Mouse (Mus musculus): Measurements from ENCODE around the gene Aoc2. TPM values are rescaled to one million over a fixed set of nuclear protein-coding genes. Genes with fewer than 3 reads are reported as not detected.
A peak's percentile ranks its signal among the peaks of the same experiment; 100 is the strongest.

The Aoc2 gene
- polyA plus RNA-seq, 1 experiment: 1.2 TPM

- Histone ChIP-seq H3K36me3 (ENCODE audit: control insufficient read depth, insufficient read depth) (peaks cover 10% of the 10 kb centered on the region), H3K79me2 (ENCODE audit: control insufficient read depth, insufficient read depth) (no peaks in the 10 kb centered on the region), H3K4me2 (ENCODE audit: low read depth) (no peak overlapping the region), H3K27me3 (ENCODE audit: control insufficient read depth, insufficient read depth, insufficient read length) (no peaks in the 10 kb centered on the region), H3K4me3 (no peak overlapping the region), H3ac (ENCODE audit: control insufficient read depth, insufficient read length) (no peak overlapping the region)
- TF ChIP-seq TCF12 (IDR thresholded peaks at IDR 0.05; ENCODE audit: insufficient read depth, poor library complexity, severe bottlenecking): no peak
- no peak for TF ChIP-seq POLR2A (IDR thresholded peaks at IDR 0.05; ENCODE audit: insufficient read length, low read depth)
- no peak for TF ChIP-seq USF1 (IDR thresholded peaks at IDR 0.05; ENCODE audit: low read depth)
- TF ChIP-seq CEBPB (IDR thresholded peaks at IDR 0.05; ENCODE audit: insufficient read depth, poor library complexity, severe bottlenecking): no peak
- no peak for TF ChIP-seq POLR2AphosphoS2 (IDR thresholded peaks at IDR 0.05; ENCODE audit: insufficient read length, low read depth)
- TF ChIP-seq TCF3 (IDR thresholded peaks at IDR 0.05; ENCODE audit: insufficient read length, low read depth): no peak
- TF ChIP-seq REST (IDR thresholded peaks at IDR 0.05; ENCODE audit: insufficient read depth, insufficient read length): no peak
- TF ChIP-seq MAX (IDR thresholded peaks at IDR 0.05; ENCODE audit: low read depth): no peak
- no peak for TF ChIP-seq E2F4 (IDR thresholded peaks at IDR 0.05; ENCODE audit: insufficient read depth)
- no peak for TF ChIP-seq SRF (IDR thresholded peaks at IDR 0.05; ENCODE audit: control insufficient read depth, insufficient read length, low read depth)
- TF ChIP-seq MYOD1 (IDR thresholded peaks at IDR 0.05; ENCODE audit: control insufficient read depth in 1 of 3, insufficient read length in 2 of 3, low read depth in 2 of 3): no peak
- TF ChIP-seq MYOG (IDR thresholded peaks at IDR 0.05; ENCODE audit: control insufficient read depth in 1 of 3, insufficient read depth in 1 of 3, insufficient read length in 2 of 3, low read depth in 2 of 3): no peak
Observed at GRCm38 (mm10) chr11:101283805-101284204, 41.1 kb upstream of the Aoc2 start.

GRCm38 (mm10) chr11:101287306-101287705 is 37.6 kb upstream of the Aoc2 start:
- no peak overlapping the region for H3K4me3 ChIP-seq
- no peak overlapping the region for H3ac ChIP-seq (ENCODE audit: control insufficient read depth, insufficient read length)
- TF ChIP-seq MAX (IDR thresholded peaks at IDR 0.05; ENCODE audit: low read depth) (no peak), CEBPB (IDR thresholded peaks at IDR 0.05; ENCODE audit: insufficient read depth, poor library complexity, severe bottlenecking) (peak; percentile 88), POLR2AphosphoS2 (IDR thresholded peaks at IDR 0.05; ENCODE audit: insufficient read length, low read depth) (no peak)
- no peak overlapping the region for H3K4me2 ChIP-seq (ENCODE audit: low read depth)
- H3K27me3 ChIP-seq (ENCODE audit: control insufficient read depth, insufficient read depth, insufficient read length): no peaks in the 10 kb centered on the region
- peaks cover 28% of the 10 kb centered on the region for H3K36me3 ChIP-seq (ENCODE audit: control insufficient read depth, insufficient read depth)
- no peaks in the 10 kb centered on the region for H3K79me2 ChIP-seq (ENCODE audit: control insufficient read depth, insufficient read depth)

GRCm38 (mm10) chr11:101291231-101291630 is 33.6 kb upstream of the Aoc2 start:
- Histone ChIP-seq H3K36me3 (ENCODE audit: control insufficient read depth, insufficient read depth) (peaks cover 58% of the 10 kb centered on the region), H3ac (ENCODE audit: control insufficient read depth, insufficient read length) (no peak overlapping the region), H3K79me2 (ENCODE audit: control insufficient read depth, insufficient read depth) (no peaks in the 10 kb centered on the region), H3K27me3 (ENCODE audit: control insufficient read depth, insufficient read depth, insufficient read length) (no peaks in the 10 kb centered on the region), H3K4me2 (ENCODE audit: low read depth) (no peak overlapping the region), H3K4me3 (no peak overlapping the region)
- no peak for TF ChIP-seq POLR2A (IDR thresholded peaks at IDR 0.05; ENCODE audit: insufficient read length, low read depth)
- no peak for TF ChIP-seq MAX (IDR thresholded peaks at IDR 0.05; ENCODE audit: low read depth)
- no peak for TF ChIP-seq E2F4 (IDR thresholded peaks at IDR 0.05; ENCODE audit: insufficient read depth)
- TF ChIP-seq TCF12 (IDR thresholded peaks at IDR 0.05; ENCODE audit: insufficient read depth, poor library complexity, severe bottlenecking): no peak
- TF ChIP-seq MYOG (IDR thresholded peaks at IDR 0.05; ENCODE audit: control insufficient read depth in 1 of 3, insufficient read depth in 1 of 3, insufficient read length in 2 of 3, low read depth in 2 of 3): no peak

GRCm38 (mm10) chr11:101295191-101295590 is 29.7 kb upstream of the Aoc2 start:
- H3ac ChIP-seq (ENCODE audit: control insufficient read depth, insufficient read length): no peak overlapping the region
- H3K4me2 ChIP-seq (ENCODE audit: low read depth): no peak overlapping the region
- no peak for TF ChIP-seq MYOD1 (IDR thresholded peaks at IDR 0.05; ENCODE audit: control insufficient read depth in 1 of 3, insufficient read length in 2 of 3, low read depth in 2 of 3)
- no peak for TF ChIP-seq E2F4 (IDR thresholded peaks at IDR 0.05; ENCODE audit: insufficient read depth)
- TF ChIP-seq POLR2A (IDR thresholded peaks at IDR 0.05; ENCODE audit: insufficient read length, low read depth): no peak
- no peak for TF ChIP-seq POLR2AphosphoS2 (IDR thresholded peaks at IDR 0.05; ENCODE audit: insufficient read length, low read depth)
- TF ChIP-seq TCF12 (IDR thresholded peaks at IDR 0.05; ENCODE audit: insufficient read depth, poor library complexity, severe bottlenecking): no peak
- TF ChIP-seq CEBPB (IDR thresholded peaks at IDR 0.05; ENCODE audit: insufficient read depth, poor library complexity, severe bottlenecking): no peak
- TF ChIP-seq SRF (IDR thresholded peaks at IDR 0.05; ENCODE audit: control insufficient read depth, insufficient read length, low read depth): no peak
- no peak for TF ChIP-seq MYOG (IDR thresholded peaks at IDR 0.05; ENCODE audit: control insufficient read depth in 1 of 3, insufficient read depth in 1 of 3, insufficient read length in 2 of 3, low read depth in 2 of 3)
- TF ChIP-seq REST (IDR thresholded peaks at IDR 0.05; ENCODE audit: insufficient read depth, insufficient read length): no peak
- TF ChIP-seq TCF3 (IDR thresholded peaks at IDR 0.05; ENCODE audit: insufficient read length, low read depth): no peak
- no peak for TF ChIP-seq USF1 (IDR thresholded peaks at IDR 0.05; ENCODE audit: low read depth)
- TF ChIP-seq MAX (IDR thresholded peaks at IDR 0.05; ENCODE audit: low read depth): no peak
- peaks cover 28% of the 10 kb centered on the region for H3K79me2 ChIP-seq (ENCODE audit: control insufficient read depth, insufficient read depth)
- H3K4me3 ChIP-seq: no peak overlapping the region
- H3K27me3 ChIP-seq (ENCODE audit: control insufficient read depth, insufficient read depth, insufficient read length): no peaks in the 10 kb centered on the region
- peaks cover 52% of the 10 kb centered on the region for H3K36me3 ChIP-seq (ENCODE audit: control insufficient read depth, insufficient read depth)

- no peak overlapping the region for H3ac ChIP-seq (ENCODE audit: control insufficient read depth, insufficient read length)
- H3K4me2 ChIP-seq (ENCODE audit: low read depth): peak overlapping the region; percentile 99
- no peak for TF ChIP-seq POLR2A (IDR thresholded peaks at IDR 0.05; ENCODE audit: insufficient read length, low read depth)
- TF ChIP-seq E2F4 (IDR thresholded peaks at IDR 0.05; ENCODE audit: insufficient read depth): no peak
- TF ChIP-seq REST (IDR thresholded peaks at IDR 0.05; ENCODE audit: insufficient read depth, insufficient read length): no peak
- no peak for TF ChIP-seq CEBPB (IDR thresholded peaks at IDR 0.05; ENCODE audit: insufficient read depth, poor library complexity, severe bottlenecking)
- no peak for TF ChIP-seq TCF3 (IDR thresholded peaks at IDR 0.05; ENCODE audit: insufficient read length, low read depth)
- no peak for TF ChIP-seq TCF12 (IDR thresholded peaks at IDR 0.05; ENCODE audit: insufficient read depth, poor library complexity, severe bottlenecking)
- TF ChIP-seq MYOD1 (IDR thresholded peaks at IDR 0.05; ENCODE audit: control insufficient read depth in 1 of 3, insufficient read length in 2 of 3, low read depth in 2 of 3): peak in 2 of 3 experiments; percentile 7 to 20
- TF ChIP-seq MYOG (IDR thresholded peaks at IDR 0.05; ENCODE audit: control insufficient read depth in 1 of 3, insufficient read depth in 1 of 3, insufficient read length in 2 of 3, low read depth in 2 of 3): no peak
- H3K79me2 ChIP-seq (ENCODE audit: control insufficient read depth, insufficient read depth): peaks cover 46% of the 10 kb centered on the region
- H3K27me3 ChIP-seq (ENCODE audit: control insufficient read depth, insufficient read depth, insufficient read length): no peaks in the 10 kb centered on the region
- peak overlapping the region; percentile 97 for H3K4me3 ChIP-seq
- peaks cover 16% of the 10 kb centered on the region for H3K36me3 ChIP-seq (ENCODE audit: control insufficient read depth, insufficient read depth)
Observed at GRCm38 (mm10) chr11:101300881-101301280, 24.0 kb upstream of the Aoc2 start.
